Mouse (Mus musculus): Measurements from ENCODE around the gene Arntl2. TPM values are rescaled to one million over a fixed set of nuclear protein-coding genes. Genes with fewer than 3 reads are reported as not detected.

Gene Arntl2
- polyA plus RNA-seq, 1 experiment = 13.7 TPM

- TF ChIP-seq CTCF (IDR thresholded peaks at IDR 0.05; ENCODE audit: borderline replicate concordance, insufficient read depth, low read length) = no peak
- no peak for TF ChIP-seq POLR2A (IDR thresholded peaks at IDR 0.05; ENCODE audit: low read depth, low read length)
- Histone ChIP-seq H3K4me1 (ENCODE audit: control insufficient read depth, insufficient read depth, low read length) (peaks cover 5% of the 10 kb centered on the region), H3K27ac (ENCODE audit: insufficient read depth, low read length) (peak overlapping the region; percentile 61), H3K4me3 (ENCODE audit: insufficient read depth, low read length) (no peak overlapping the region)
Measured at GRCm38 (mm10) chr6:146776610-146777389, 19.1 kb upstream of the Arntl2 start.

- TF ChIP-seq CTCF (IDR thresholded peaks at IDR 0.05; ENCODE audit: borderline replicate concordance, insufficient read depth, low read length) (no peak), POLR2A (IDR thresholded peaks at IDR 0.05; ENCODE audit: low read depth, low read length) (no peak)
- Histone ChIP-seq H3K4me3 (ENCODE audit: insufficient read depth, low read length) (no peak overlapping the region), H3K4me1 (ENCODE audit: control insufficient read depth, insufficient read depth, low read length) (peaks cover 5% of the 10 kb centered on the region), H3K27ac (ENCODE audit: insufficient read depth, low read length) (no peak overlapping the region)
Measured at GRCm38 (mm10) chr6:146778055-146778454, 17.8 kb upstream of the Arntl2 start.

GRCm38 (mm10) chr6:146781566-146781965 is 14.3 kb upstream of the Arntl2 start:
- Histone ChIP-seq H3K27ac (ENCODE audit: insufficient read depth, low read length) (no peak overlapping the region), H3K4me3 (ENCODE audit: insufficient read depth, low read length) (no peak overlapping the region), H3K4me1 (ENCODE audit: control insufficient read depth, insufficient read depth, low read length) (peaks cover 3% of the 10 kb centered on the region; the same call in 1 of the 2 replicates)
- TF ChIP-seq CTCF (IDR thresholded peaks at IDR 0.05; ENCODE audit: borderline replicate concordance, insufficient read depth, low read length) = no peak
- no peak for TF ChIP-seq POLR2A (IDR thresholded peaks at IDR 0.05; ENCODE audit: low read depth, low read length)

- TF ChIP-seq POLR2A (IDR thresholded peaks at IDR 0.05; ENCODE audit: low read depth, low read length) = no peak
- TF ChIP-seq CTCF (IDR thresholded peaks at IDR 0.05; ENCODE audit: borderline replicate concordance, insufficient read depth, low read length) = no peak
Measured at GRCm38 (mm10) chr6:146793527-146793926, 2.3 kb upstream of the Arntl2 start.

GRCm38 (mm10) chr6:146795166-146795923 is 510 bp upstream of the Arntl2 start:
- Histone ChIP-seq H3K27ac (ENCODE audit: insufficient read depth, low read length) (0 out of 2 replicates have a peak overlapping the region, but pooled peaks have one; percentile 9), H3K4me3 (ENCODE audit: insufficient read depth, low read length) (peak overlapping the region; percentile 62), H3K4me1 (ENCODE audit: control insufficient read depth, insufficient read depth, low read length) (peaks cover 12% of the 10 kb centered on the region)
- TF ChIP-seq CTCF (IDR thresholded peaks at IDR 0.05; ENCODE audit: borderline replicate concordance, insufficient read depth, low read length) (no peak), POLR2A (IDR thresholded peaks at IDR 0.05; ENCODE audit: low read depth, low read length) (no peak)

More at GRCm38 (mm10) chr6:146793527-146793926, 2.3 kb upstream of the Arntl2 start:
- H3K4me3 ChIP-seq (ENCODE audit: insufficient read depth, low read length) = no peak overlapping the region
- H3K4me1 ChIP-seq (ENCODE audit: control insufficient read depth, insufficient read depth, low read length) = peaks cover 12% of the 10 kb centered on the region
- H3K27ac ChIP-seq (ENCODE audit: insufficient read depth, low read length) = peak overlapping the region; percentile 63

- H3K27ac ChIP-seq (ENCODE audit: insufficient read depth, low read length) = no peak overlapping the region
- no peak overlapping the region for H3K4me3 ChIP-seq (ENCODE audit: insufficient read depth, low read length)
- TF ChIP-seq CTCF (IDR thresholded peaks at IDR 0.05; ENCODE audit: borderline replicate concordance, insufficient read depth, low read length) = no peak
- TF ChIP-seq POLR2A (IDR thresholded peaks at IDR 0.05; ENCODE audit: low read depth, low read length) = no peak
- H3K4me1 ChIP-seq (ENCODE audit: control insufficient read depth, insufficient read depth, low read length) = peaks cover 12% of the 10 kb centered on the region
Measured at GRCm38 (mm10) chr6:146797446-146797845, 1.6 kb downstream of the Arntl2 start.

GRCm38 (mm10) chr6:146809991-146810390 is 14.1 kb downstream of the Arntl2 start:
- H3K27ac ChIP-seq (ENCODE audit: insufficient read depth, low read length) = no peak overlapping the region
- TF ChIP-seq CTCF (IDR thresholded peaks at IDR 0.05; ENCODE audit: borderline replicate concordance, insufficient read depth, low read length) (no peak), POLR2A (IDR thresholded peaks at IDR 0.05; ENCODE audit: low read depth, low read length) (no peak)

GRCm38 (mm10) chr6:146813007-146813406 is 17.2 kb downstream of the Arntl2 start:
- H3K4me1 ChIP-seq (ENCODE audit: control insufficient read depth, insufficient read depth, low read length) = no peaks in the 10 kb centered on the region
- TF ChIP-seq CTCF (IDR thresholded peaks at IDR 0.05; ENCODE audit: borderline replicate concordance, insufficient read depth, low read length) (no peak), POLR2A (IDR thresholded peaks at IDR 0.05; ENCODE audit: low read depth, low read length) (no peak)

More at GRCm38 (mm10) chr6:146809991-146810390, 14.1 kb downstream of the Arntl2 start:
- Histone ChIP-seq H3K4me1 (ENCODE audit: control insufficient read depth, insufficient read depth, low read length) (no peaks in the 10 kb centered on the region), H3K4me3 (ENCODE audit: insufficient read depth, low read length) (no peak overlapping the region)

GRCm38 (mm10) chr6:146820177-146820965 is 24.5 kb downstream of the Arntl2 start:
- no peak overlapping the region for H3K4me3 ChIP-seq (ENCODE audit: insufficient read depth, low read length)
- no peaks in the 10 kb centered on the region for H3K4me1 ChIP-seq (ENCODE audit: control insufficient read depth, insufficient read depth, low read length)
- TF ChIP-seq POLR2A (IDR thresholded peaks at IDR 0.05; ENCODE audit: low read depth, low read length) = no peak
- no peak for TF ChIP-seq CTCF (IDR thresholded peaks at IDR 0.05; ENCODE audit: borderline replicate concordance, insufficient read depth, low read length)
- no peak overlapping the region for H3K27ac ChIP-seq (ENCODE audit: insufficient read depth, low read length)

More at GRCm38 (mm10) chr6:146813007-146813406, 17.2 kb downstream of the Arntl2 start:
- Histone ChIP-seq H3K4me3 (ENCODE audit: insufficient read depth, low read length) (no peak overlapping the region), H3K27ac (ENCODE audit: insufficient read depth, low read length) (no peak overlapping the region)
